Mouse (Mus musculus): ENCODE data around the gene Sstr1. TPM values are rescaled to one million over a fixed set of nuclear protein-coding genes. Genes with fewer than 3 reads are reported as not detected.

Sstr1 gene
- polyA plus RNA-seq, 1 experiment from 2014 or later: 7.0 TPM

DNA sequence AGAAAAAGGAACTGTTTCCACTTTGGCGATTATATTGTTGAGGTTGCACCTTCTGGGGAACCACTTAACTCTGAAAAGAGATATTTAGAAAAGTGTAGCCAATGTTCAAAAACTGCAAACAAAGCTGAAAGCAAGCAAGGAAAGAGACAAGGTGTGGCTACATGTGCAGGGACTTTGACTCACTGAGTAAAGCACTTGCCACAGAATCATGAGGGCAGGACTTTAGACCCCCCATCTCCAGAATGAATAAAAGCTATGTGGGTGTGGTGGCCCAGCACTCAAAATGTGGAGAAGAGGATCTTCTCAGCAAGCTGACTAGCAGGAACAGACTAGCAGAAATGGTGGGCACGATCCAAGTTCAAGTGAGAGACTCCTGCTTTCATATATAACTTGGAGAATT, 20.9 kb downstream of the Sstr1 start:
- Histone ChIP-seq H3K4me3 (no peak overlapping the region), H3K4me1 (replicated peaks) (no peaks in the 10 kb centered on the region), H3K27me3 (no peaks in the 10 kb centered on the region), H3K9ac (no peak overlapping the region), H3K27ac (no peak overlapping the region), H3K9me3 (no peaks in the 10 kb centered on the region), H3K4me2 (no peak overlapping the region), H3K36me3 (no peaks in the 10 kb centered on the region)
- ATAC-seq (ENCODE audit: low FRiP score): no peak
- 89% methylated on average over 2 of the region's 2 CpGs for WGBS

DNA sequence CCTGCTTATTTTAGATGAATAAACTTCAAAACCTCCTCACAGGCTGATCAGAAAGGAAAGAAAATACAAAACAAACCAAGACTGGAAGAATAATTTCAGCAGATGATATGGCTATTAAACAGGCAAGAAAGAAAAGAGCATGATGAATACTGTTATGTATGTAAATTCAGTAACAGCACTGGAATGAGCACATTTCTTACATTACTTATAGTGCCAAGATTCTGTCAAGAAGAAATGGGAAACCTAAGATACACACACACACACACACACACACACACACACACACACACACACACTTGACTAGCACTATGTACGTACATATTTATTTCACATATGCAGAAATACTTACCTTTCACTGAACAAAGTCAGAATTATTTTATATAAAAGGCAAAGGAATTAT, 40.3 kb downstream of the Sstr1 start:
- H3K9ac ChIP-seq: no peak overlapping the region
- no peaks in the 10 kb centered on the region for H3K9me3 ChIP-seq
- H3K27ac ChIP-seq: no peak overlapping the region
- H3K27me3 ChIP-seq: no peaks in the 10 kb centered on the region
- H3K4me2 ChIP-seq: no peak overlapping the region
- no peaks in the 10 kb centered on the region for H3K36me3 ChIP-seq
- no peaks in the 10 kb centered on the region for H3K4me1 ChIP-seq (replicated peaks)
- no peak overlapping the region for H3K4me3 ChIP-seq
- ATAC-seq (ENCODE audit: low FRiP score): no peak
- 97% methylated on average over 1 of the region's 1 CpGs for WGBS

Other genes starting within 250 kb of the Sstr1 start
- gene Clec14a, start 57.5 kb downstream of the Sstr1 start, polyA plus RNA-seq (2015; fragmentation: Nextera tagmentation; extraction: Ambion mirVana): 7.5 and 7.6 TPM in 2 replicates